ENCODE assay signal across 8 mouse cellular contexts in genomic region chr1:138550184-138550583, GRCm38 (mm10).
DNase-seq lines count a peak whose midpoint lies in the region; ATAC-seq and TF ChIP-seq lines count a peak whose summit lies in the region.

No protein-coding gene starts in this region.

- H3K27me3 ChIP-seq in heart, embryonic 12.5 days (replicated peaks), result no peaks in the 10 kb centered on the region
- H3K27me3 ChIP-seq in liver, embryonic 14.5 days (ENCODE audit: control insufficient read depth, insufficient read depth, low read length), result no peaks in the 10 kb centered on the region
- H3K27me3 ChIP-seq in hindbrain, embryonic 12.5 days, result no peaks in the 10 kb centered on the region

- TF ChIP-seq CTCF in liver, embryonic 14.5 days (IDR thresholded peaks at IDR 0.05; ENCODE audit: low read depth), result no peak
- TF ChIP-seq CTCF in layer of hippocampus, adult 2 months (conservative IDR thresholded peaks at IDR 0.05), result no peak

- intact Hi-C loops in left cerebral cortex, postnatal 4 days (cut with DNase I), result no loop called here

- H3K4me1 ChIP-seq in heart, embryonic 12.5 days (replicated peaks), result peaks cover 13% of the 10 kb centered on the region
- H3K4me1 ChIP-seq in liver, embryonic 14.5 days (replicated peaks; ENCODE audit: control insufficient read depth in 2 of 2, insufficient read depth in 2 of 2, low read length in 1 of 2), result 0 out of 4 replicates have a peak, but pooled peaks cover 0 to 3% of the 10 kb centered on the region in 2 experiments
- H3K4me1 ChIP-seq in hindbrain, embryonic 12.5 days, result peaks cover 6% of the 10 kb centered on the region

- H3K4me2 ChIP-seq in heart, embryonic 12.5 days, result peak overlapping the region; percentile 19; the same call in 1 of the 2 replicates
- H3K4me2 ChIP-seq in liver, embryonic 14.5 days (ENCODE audit: low read depth), result no peak overlapping the region
- no peak overlapping the region for H3K4me2 ChIP-seq in hindbrain, embryonic 12.5 days (replicated peaks)

- 0 out of 2 replicates have a peak overlapping the region, but pooled peaks have one; percentile 1 for H3K9ac ChIP-seq in heart, embryonic 12.5 days
- H3K9ac ChIP-seq in liver, embryonic 14.5 days (replicated peaks), result no peak overlapping the region
- no peak overlapping the region for H3K9ac ChIP-seq in hindbrain, embryonic 12.5 days

- H3K36me3 ChIP-seq in heart, embryonic 12.5 days, result peaks cover 5% of the 10 kb centered on the region
- H3K36me3 ChIP-seq in liver, embryonic 14.5 days (replicated peaks; ENCODE audit: control insufficient read depth, insufficient read depth, low read depth), result no peaks in the 10 kb centered on the region
- no peaks in the 10 kb centered on the region for H3K36me3 ChIP-seq in hindbrain, embryonic 12.5 days

- ATAC-seq in heart, embryonic 12.5 days (ENCODE audit: insufficient number of reproducible peaks, low FRiP score), result peak; percentile 73; the same call in 1 of the 2 replicates
- peak; percentile 61 for ATAC-seq in liver, embryonic 14.5 days (ENCODE audit: insufficient read depth)
- ATAC-seq in hindbrain, embryonic 12.5 days (ENCODE audit: low FRiP score), result no peak

- H3K4me3 ChIP-seq in heart, embryonic 12.5 days, result no peak overlapping the region
- no peak overlapping the region for H3K4me3 ChIP-seq in liver, embryonic 14.5 days (ENCODE audit: insufficient read depth in 1 of 2, low read depth in 2 of 2, low read length in 2 of 2)
- no peak overlapping the region for H3K4me3 ChIP-seq in layer of hippocampus, adult 2 months
- no peak overlapping the region for H3K4me3 ChIP-seq in hindbrain, embryonic 12.5 days

- no peaks in the 10 kb centered on the region for H3K9me3 ChIP-seq in heart, embryonic 12.5 days (replicated peaks)
- no peaks in the 10 kb centered on the region for H3K9me3 ChIP-seq in liver, embryonic 14.5 days (ENCODE audit: control insufficient read depth, low read length)
- no peaks in the 10 kb centered on the region for H3K9me3 ChIP-seq in hindbrain, embryonic 12.5 days (replicated peaks)

- H3K27ac ChIP-seq in heart, embryonic 12.5 days (ENCODE audit: poor library complexity, severe bottlenecking), result 0 out of 2 replicates have a peak overlapping the region, but pooled peaks have one; percentile 10
- H3K27ac ChIP-seq in liver, embryonic 14.5 days, result no peak overlapping the region
- H3K27ac ChIP-seq in layer of hippocampus, adult 2 months, result no peak overlapping the region
- H3K27ac ChIP-seq in hindbrain, embryonic 12.5 days, result no peak overlapping the region

- 24% methylated on average over 6 of the region's 6 CpGs for WGBS in heart, embryonic 12.5 days
- WGBS in liver, embryonic 14.5 days (ENCODE audit: insufficient replicate concordance), result 32% methylated on average over 6 of the region's 6 CpGs
- WGBS in hindbrain, embryonic 12.5 days, result 49% methylated on average over 6 of the region's 6 CpGs

- peak; percentile 29 for DNase-seq in thymus, postnatal 14 days
- no peak for DNase-seq in thymus, postnatal 10 days (ENCODE audit: low spot score in 2 of 2)
- DNase-seq in liver, embryonic 14.5 days (ENCODE audit: low read depth in 3 of 3, low spot score in 3 of 3), result no peak
- DNase-seq in thymus, postnatal 4 days, result peak; percentile 40
- DNase-seq in left cerebral cortex, postnatal 4 days, result no peak
- DNase-seq in layer of hippocampus, adult 2 months (ENCODE audit: low spot score in 2 of 2), result no peak

- no peak for TF ChIP-seq EP300 in liver, embryonic 14.5 days (IDR thresholded peaks at IDR 0.05; ENCODE audit: low read depth)

Comparison
In these comparisons a context has a peak if more than half of its experiments do, and no peak if none do; other contexts are left out.
1. DNase-seq: peak in thymus, postnatal 14 days (single experiment) and thymus, postnatal 4 days (single experiment); none in thymus, postnatal 10 days (0 of 2), liver, embryonic 14.5 days (0 of 3), left cerebral cortex, postnatal 4 days (single experiment) and layer of hippocampus, adult 2 months (0 of 2).